Comparison of ENCODE assay signal across 13 mouse cellular contexts in the genomic region with DNA sequence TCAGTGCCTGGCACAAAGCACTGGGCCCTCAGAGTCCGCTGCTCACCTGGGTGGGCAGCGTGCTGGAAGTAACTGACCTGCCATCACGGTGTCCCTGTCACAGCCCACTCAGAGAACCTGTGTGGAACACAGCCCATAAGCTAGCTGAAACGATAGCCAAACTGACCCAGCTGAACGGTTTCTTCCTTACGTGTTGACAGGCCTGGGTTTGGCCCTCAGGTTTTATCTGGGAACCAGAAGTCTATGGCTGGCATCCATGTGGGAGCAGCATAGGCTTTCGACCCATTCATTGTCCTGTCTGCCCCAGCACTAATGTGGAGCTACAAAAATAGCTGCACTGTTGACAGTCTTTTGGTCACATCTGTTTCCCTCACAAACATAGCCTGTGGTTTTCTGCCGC. TPM values are rescaled to one million over a fixed set of nuclear protein-coding genes. Genes with fewer than 3 reads are reported as not detected.
DNase-seq lines count a peak whose midpoint lies in the region; ATAC-seq and TF ChIP-seq lines count a peak whose summit lies in the region.
"Had no signal": no experiment of that assay in that cellular context is flagged by ENCODE, and none has a peak within 500 bp of the region (broad histone marks: within the 10 kb centered on the region; RNA-seq: fewer than 3 reads in every experiment).

No protein-coding gene starts in this region.

- H3K27me3 ChIP-seq in testis, adult 2 months (ENCODE audit: control insufficient read depth, insufficient read depth, low read length), result no peaks in the 10 kb centered on the region
- H3K27me3 ChIP-seq in limb, embryonic 15.5 days, result no peaks in the 10 kb centered on the region
- H3K27me3 ChIP-seq in kidney, embryonic 14.5 days (ENCODE audit: control insufficient read depth, insufficient read depth, low read length), result 0 out of 2 replicates have a peak, but pooled peaks cover 2% of the 10 kb centered on the region
- H3K27me3 ChIP-seq in intestine, embryonic 15.5 days (replicated peaks), result no peaks in the 10 kb centered on the region

- no peak for TF ChIP-seq POLR2A in testis, adult 2 months (IDR thresholded peaks at IDR 0.05; ENCODE audit: control insufficient read depth, low read depth, low read length)

- no peak for ATAC-seq in limb, embryonic 15.5 days (ENCODE audit: insufficient number of reproducible peaks, low FRiP score, low TSS enrichment, low read depth)
- ATAC-seq in kidney, embryonic 14.5 days (ENCODE audit: low FRiP score, low TSS enrichment), result no peak
- no peak for ATAC-seq in intestine, embryonic 15.5 days
- ATAC-seq: forebrain, postnatal 0 days; midbrain, embryonic 16.5 days had no signal

- no peak for TF ChIP-seq CTCF in testis, adult 2 months (IDR thresholded peaks at IDR 0.05; ENCODE audit: control insufficient read depth, insufficient read depth, insufficient replicate concordance, low read depth, low read length)

- peaks cover 8% of the 10 kb centered on the region for H3K4me1 ChIP-seq in testis, adult 2 months (ENCODE audit: control insufficient read depth, insufficient read depth, low read length)
- H3K4me1 ChIP-seq in limb, embryonic 15.5 days, result peaks cover 50% of the 10 kb centered on the region
- peaks cover 12% of the 10 kb centered on the region; the same call in 1 of the 2 replicates for H3K4me1 ChIP-seq in kidney, embryonic 14.5 days (ENCODE audit: control insufficient read depth, insufficient read depth, low read length)
- H3K4me1 ChIP-seq in intestine, embryonic 15.5 days (replicated peaks), result peaks cover 28% of the 10 kb centered on the region

- peak; percentile 16 for DNase-seq in cerebellum, adult 11-12 months
- DNase-seq in cerebellum, adult 9-11 months, result no peak
- no peak for DNase-seq in testis, postnatal 14 days (ENCODE audit: low spot score)
- no peak for DNase-seq in spleen, adult 18-20 months
- DNase-seq: forebrain, postnatal 0 days; kidney, adult 2 months; lung, postnatal 10 days; thymus, adult 18-20 months had no signal

- no peaks in the 10 kb centered on the region for H3K9me3 ChIP-seq in limb, embryonic 15.5 days
- no peaks in the 10 kb centered on the region for H3K9me3 ChIP-seq in kidney, embryonic 14.5 days (ENCODE audit: control insufficient read depth, low read length)
- no peaks in the 10 kb centered on the region for H3K9me3 ChIP-seq in intestine, embryonic 15.5 days

- peak overlapping the region; percentile 66; the same call in 1 of the 2 replicates for H3K27ac ChIP-seq in testis, adult 2 months (ENCODE audit: control insufficient read depth, insufficient read depth, low read depth, low read length)
- peak overlapping the region; percentile 14; the same call in 1 of the 2 replicates for H3K27ac ChIP-seq in limb, embryonic 15.5 days
- no peak overlapping the region for H3K27ac ChIP-seq in kidney, embryonic 14.5 days (ENCODE audit: low read depth, low read length)
- no peak overlapping the region for H3K27ac ChIP-seq in intestine, embryonic 15.5 days

- no peak overlapping the region for H3K4me2 ChIP-seq in limb, embryonic 15.5 days
- no peak overlapping the region for H3K4me2 ChIP-seq in kidney, embryonic 14.5 days (replicated peaks; ENCODE audit: low read depth, low read length)
- no peak overlapping the region for H3K4me2 ChIP-seq in intestine, embryonic 15.5 days (replicated peaks)

- 65% methylated on average over 8 of the region's 8 CpGs for WGBS in limb, embryonic 15.5 days
- 83% methylated on average over 8 of the region's 8 CpGs for WGBS in kidney, embryonic 14.5 days
- 84% methylated on average over 8 of the region's 8 CpGs for WGBS in intestine, embryonic 15.5 days

- H3K4me3 ChIP-seq in testis, adult 2 months (ENCODE audit: control insufficient read depth, low read depth, low read length), result no peak overlapping the region
- no peak overlapping the region for H3K4me3 ChIP-seq in limb, embryonic 15.5 days
- no peak overlapping the region for H3K4me3 ChIP-seq in kidney, embryonic 14.5 days (ENCODE audit: low read length)
- no peak overlapping the region for H3K4me3 ChIP-seq in intestine, embryonic 15.5 days (replicated peaks)

- no peaks in the 10 kb centered on the region; the same call in 1 of the 2 replicates for H3K36me3 ChIP-seq in testis, adult 2 months (ENCODE audit: control insufficient read depth, insufficient read depth, low read length)
- H3K36me3 ChIP-seq in limb, embryonic 15.5 days, result no peaks in the 10 kb centered on the region
- H3K36me3 ChIP-seq in kidney, embryonic 14.5 days (ENCODE audit: control insufficient read depth, insufficient read depth, low read length), result peaks cover 4% of the 10 kb centered on the region; the same call in 1 of the 2 replicates
- H3K36me3 ChIP-seq in intestine, embryonic 15.5 days, result no peaks in the 10 kb centered on the region

- H3K9ac ChIP-seq in limb, embryonic 15.5 days, result no peak overlapping the region
- no peak overlapping the region for H3K9ac ChIP-seq in kidney, embryonic 14.5 days (ENCODE audit: low read depth, low read length)
- no peak overlapping the region for H3K9ac ChIP-seq in intestine, embryonic 15.5 days
- H3K9ac ChIP-seq: forebrain, postnatal 0 days had no signal

RNA-seq across cellular contexts. Expression of a gene that starts 4.9 kb away (rescaled TPM):
- polyA plus RNA-seq in testis, adult 2 months (2012; rRNA removed), result 12.6 and 13.4 TPM in 2 replicates
- 18.1 and 19.8 TPM in 2 replicates for polyA plus RNA-seq in limb, embryonic 15.5 days (2015; fragmentation: Nextera tagmentation; extraction: Ambion mirVana)
- polyA plus RNA-seq in kidney, embryonic 14.5 days (2014; fragmentation: Nextera tagmentation; extraction: Ambion mirVana), result 18.3 and 22.0 TPM in 2 replicates
- polyA plus RNA-seq in intestine, embryonic 15.5 days (2015; fragmentation: Nextera tagmentation; extraction: Ambion mirVana), result 21.0 and 23.4 TPM in 2 replicates

RNA-seq across cellular contexts. Expression of a gene that starts 12.0 kb away (rescaled TPM):
- polyA plus RNA-seq in testis, adult 2 months (2012; rRNA removed), result 0.80 and 0.85 TPM in 2 replicates
- polyA plus RNA-seq in limb, embryonic 15.5 days (2015; fragmentation: Nextera tagmentation; extraction: Ambion mirVana), result 3.1 and 3.4 TPM in 2 replicates
- polyA plus RNA-seq in kidney, embryonic 14.5 days (2014; fragmentation: Nextera tagmentation; extraction: Ambion mirVana), result 0.34 and 0.68 TPM in 2 replicates
- 1.1 TPM in 2 replicates for polyA plus RNA-seq in intestine, embryonic 15.5 days (2015; fragmentation: Nextera tagmentation; extraction: Ambion mirVana)

RNA-seq across cellular contexts. Expression of a gene that starts 22.1 kb away (rescaled TPM):
- polyA plus RNA-seq in testis, adult 2 months (2012; rRNA removed), result 0.49 and 1.1 TPM in 2 replicates
- 2.7 and 3.8 TPM in 2 replicates for polyA plus RNA-seq in limb, embryonic 15.5 days (2015; fragmentation: Nextera tagmentation; extraction: Ambion mirVana)
- not detected in 2 replicates for polyA plus RNA-seq in kidney, embryonic 14.5 days (2014; fragmentation: Nextera tagmentation; extraction: Ambion mirVana)
- 41.2 and 48.8 TPM in 2 replicates for polyA plus RNA-seq in intestine, embryonic 15.5 days (2015; fragmentation: Nextera tagmentation; extraction: Ambion mirVana)
- polyA plus RNA-seq: forebrain, postnatal 0 days; kidney, adult 2 months; midbrain, embryonic 16.5 days had no signal

RNA-seq across cellular contexts. Expression of a gene that starts 22.2 kb away (rescaled TPM):
- polyA plus RNA-seq in testis, adult 2 months (2012; rRNA removed), result 17.6 and 17.9 TPM in 2 replicates
- polyA plus RNA-seq in limb, embryonic 15.5 days (2015; fragmentation: Nextera tagmentation; extraction: Ambion mirVana), result 1.4 and 1.6 TPM in 2 replicates
- polyA plus RNA-seq in kidney, embryonic 14.5 days (2014; fragmentation: Nextera tagmentation; extraction: Ambion mirVana), result 1.7 and 1.9 TPM in 2 replicates
- polyA plus RNA-seq in intestine, embryonic 15.5 days (2015; fragmentation: Nextera tagmentation; extraction: Ambion mirVana), result 1.2 and 1.6 TPM in 2 replicates

RNA-seq across cellular contexts. Expression of a gene that starts 29.0 kb away (rescaled TPM):
- polyA plus RNA-seq in testis, adult 2 months (2012; rRNA removed), result 0.28 and 0.77 TPM in 2 replicates
- polyA plus RNA-seq in limb, embryonic 15.5 days (2015; fragmentation: Nextera tagmentation; extraction: Ambion mirVana), result 0.09 and 0.28 TPM in 2 replicates
- polyA plus RNA-seq in kidney, embryonic 14.5 days (2014; fragmentation: Nextera tagmentation; extraction: Ambion mirVana), result 0.05 TPM in 1 of 2 replicates, not detected in the other
- 2.7 TPM in 2 replicates for polyA plus RNA-seq in intestine, embryonic 15.5 days (2015; fragmentation: Nextera tagmentation; extraction: Ambion mirVana)

Comparison
In these comparisons a context has a peak if more than half of its experiments do, and no peak if none do; other contexts are left out.
1. H3K27ac ChIP-seq: peak in testis, adult 2 months (single experiment) and limb, embryonic 15.5 days (single experiment); none in kidney, embryonic 14.5 days (single experiment) and intestine, embryonic 15.5 days (single experiment).